Mouse (Mus musculus) intestine, postnatal 0 days (tissue): Measurements from ENCODE around the gene Samd1. TPM values are rescaled to one million over a fixed set of nuclear protein-coding genes. Genes with fewer than 3 reads are reported as not detected.
"Not testable (repeated sequence)": the region's sequence is repeated elsewhere in the genome, so short reads cannot be mapped to it uniquely, and the experiment has no call there.

Experiments
- ATAC-seq: fragments of 200-750 bp; cut with Nextera tagmentation; 2 replicates; pipeline ENCODE4 v1.8.0; 2017; ENCODE audit warnings: mild to moderate bottlenecking, moderate TSS enrichment, moderate library complexity
- H3K27ac ChIP-seq: fragments of 300-500 bp; sonication (generic); 2 replicates; pipeline ENCODE4 v1.5.1; 2014; ENCODE audit warnings: mild to moderate bottlenecking, low read depth, low read length, moderate library complexity
- H3K27me3 ChIP-seq: fragments of 300-500 bp; sonication (generic); replicated peaks from 2 replicates; pipeline ENCODE4 v1.6.1; 2014; ENCODE audit warnings: low read length, mixed read lengths; ENCODE audit not compliant: control insufficient read depth, insufficient read depth
- H3K36me3 ChIP-seq: fragments of 300-500 bp; sonication (generic); 2 replicates; pipeline ENCODE4 v1.6.1; 2014; ENCODE audit warnings: mild to moderate bottlenecking, moderate library complexity; ENCODE audit not compliant: control insufficient read depth, insufficient read depth
- H3K4me1 ChIP-seq: fragments of 300-500 bp; sonication (generic); replicated peaks from 2 replicates; pipeline ENCODE4 v1.6.1; 2014; ENCODE audit warnings: antibody characterized with exemption, low read length, mixed read lengths; ENCODE audit not compliant: control insufficient read depth, insufficient read depth
- H3K4me2 ChIP-seq: fragments of 300-500 bp; sonication (generic); replicated peaks from 2 replicates; pipeline ENCODE4 v1.6.1; 2014; ENCODE audit warnings: low read depth, mild to moderate bottlenecking, moderate library complexity
- H3K4me3 ChIP-seq: fragments of 300-500 bp; sonication (generic); 2 replicates; pipeline ENCODE4 v1.5.1; 2014; ENCODE audit warnings: low read depth, low read length
- H3K9ac ChIP-seq: fragments of 300-500 bp; sonication (generic); 2 replicates; pipeline ENCODE4 v1.6.1; 2014; ENCODE audit warnings: mild to moderate bottlenecking, low read depth, low read length
- H3K9me3 ChIP-seq: fragments of 300-500 bp; sonication (generic); 2 replicates; pipeline ENCODE4 v1.6.1; 2016; ENCODE audit warnings: mixed run types; ENCODE audit not compliant: control insufficient read depth
- CTCF ChIP-seq: sonication (generic); IDR thresholded peaks from 2 replicates; pipeline ENCODE4 v1.5.1; 2016; ENCODE audit warnings: low read depth, mild to moderate bottlenecking, control low read depth, antibody characterized with exemption, moderate library complexity
- WGBS: fragments of 180-500 bp; shearing (Covaris S2); extraction: QIAGEN DNeasy Blood & Tissue Kit; methylation state at CpG from one replicate; pipeline ENCODE4 v1.1.7; 2014; 5-methylcytosine and 5-hydroxymethylcytosine counted together
- polyA plus RNA-seq: library from polyadenylated mRNA; unstranded; fragments of >200 nt; fragmentation: Nextera tagmentation; extraction: Ambion mirVana; gene quantifications from 2 replicates; pipeline ENCODE4 v1.2.1, GENCODE M21; 2015

Gene Samd1
- polyA plus RNA-seq, 1 experiment from 2014 or later = 4.5 TPM

GRCm38 (mm10) chr8:83999825-84000224, 2.4 kb downstream of the Samd1 start:
- TF ChIP-seq CTCF = no peak
- H3K4me3 ChIP-seq = no peak overlapping the region
- H3K36me3 ChIP-seq = peaks cover 6% of the 10 kb centered on the region; the same call in 1 of the 2 replicates
- ATAC-seq = no peak
- no peaks in the 10 kb centered on the region for H3K9me3 ChIP-seq
- no peak overlapping the region for H3K4me2 ChIP-seq
- H3K27ac ChIP-seq = no peak overlapping the region
- 92% methylated on average over 2 of the region's 2 CpGs for WGBS
- no peaks in the 10 kb centered on the region for H3K27me3 ChIP-seq
- no peak overlapping the region for H3K9ac ChIP-seq
- peaks cover 4% of the 10 kb centered on the region; the same call in 1 of the 2 replicates for H3K4me1 ChIP-seq

- H3K4me3 ChIP-seq = no peak within 1 kb of the TSS
- peaks cover 4% of the 10 kb centered on the region; the same call in 1 of the 2 replicates for H3K4me1 ChIP-seq
- TF ChIP-seq CTCF = no peak
- WGBS = 62% methylated on average over 61 of the region's 61 CpGs
- H3K9me3 ChIP-seq = no peaks in the 10 kb centered on the region
- peaks cover 6% of the 10 kb centered on the region; the same call in 1 of the 2 replicates for H3K36me3 ChIP-seq
- no peaks in the 10 kb centered on the region for H3K27me3 ChIP-seq
- H3K27ac ChIP-seq = no peak within 1 kb of the TSS
- no peak within 1 kb of the TSS for H3K9ac ChIP-seq
- no peak for ATAC-seq
- no peak within 1 kb of the TSS for H3K4me2 ChIP-seq
These were observed 4.0 kb downstream of the Samd1 start, which contains the start of gene 1700067K01Rik for GRCm38 (mm10) chr8:84001281-84002000. Gene 1700067K01Rik, plus strand, starts transcription at chr8:84001502.

- 73% methylated on average over 12 of the region's 12 CpGs for WGBS
- ATAC-seq = no peak
- Histone ChIP-seq H3K27ac (no peak overlapping the region), H3K4me1 (peaks cover 4% of the 10 kb centered on the region; the same call in 1 of the 2 replicates), H3K27me3 (no peaks in the 10 kb centered on the region), H3K9me3 (no peaks in the 10 kb centered on the region), H3K4me2 (peak overlapping the region; percentile 21), H3K4me3 (no peak overlapping the region), H3K36me3 (peaks cover 6% of the 10 kb centered on the region; the same call in 1 of the 2 replicates), H3K9ac (no peak overlapping the region)
- TF ChIP-seq CTCF = no peak
These were observed 5.6 kb downstream of the Samd1 start for GRCm38 (mm10) chr8:84002957-84003611.

GRCm38 (mm10) chr8:84003612-84004246, 6.3 kb downstream of the Samd1 start:
- WGBS = 70% methylated on average over 6 of the region's 6 CpGs
- peak overlapping the region; percentile 51; the same call in 1 of the 2 replicates for H3K27ac ChIP-seq
- no peak for TF ChIP-seq CTCF
- H3K4me1 ChIP-seq = peaks cover 4% of the 10 kb centered on the region; the same call in 1 of the 2 replicates
- peaks cover 6% of the 10 kb centered on the region; the same call in 1 of the 2 replicates for H3K36me3 ChIP-seq
- H3K4me2 ChIP-seq = peak overlapping the region; percentile 93
- peak overlapping the region; percentile 55; the same call in 1 of the 2 replicates for H3K9ac ChIP-seq
- H3K27me3 ChIP-seq = no peaks in the 10 kb centered on the region
- no peaks in the 10 kb centered on the region for H3K9me3 ChIP-seq
- ATAC-seq = 0 out of 2 replicates have a peak, but pooled peaks have one; percentile 15
- H3K4me3 ChIP-seq = peak overlapping the region; percentile 54

- Histone ChIP-seq H3K4me2 (peak overlapping the region; percentile 93), H3K4me3 (peak overlapping the region; percentile 54), H3K9ac (peak overlapping the region; percentile 55), H3K27me3 (no peaks in the 10 kb centered on the region), H3K36me3 (peaks cover 6% of the 10 kb centered on the region; the same call in 1 of the 2 replicates), H3K27ac (peak overlapping the region; percentile 51), H3K4me1 (0 out of 2 replicates have a peak, but pooled peaks cover 4% of the 10 kb centered on the region), H3K9me3 (no peaks in the 10 kb centered on the region)
- ATAC-seq = peak; percentile 80
- under 1% methylated on average over 30 of the region's 30 CpGs for WGBS
- TF ChIP-seq CTCF = no peak
These were observed 7.2 kb downstream of the Samd1 start for GRCm38 (mm10) chr8:84004533-84005201.

GRCm38 (mm10) chr8:84005502-84005901, 8.0 kb downstream of the Samd1 start:
- H3K27ac ChIP-seq, ATAC-seq, H3K9me3 ChIP-seq, H3K36me3 ChIP-seq, H3K4me3 ChIP-seq, H3K27me3 ChIP-seq, H3K9ac ChIP-seq, H3K4me1 ChIP-seq: not testable (repeated sequence)
- peak overlapping the region; percentile 93; the same call in 1 of the 2 replicates for H3K4me2 ChIP-seq
- WGBS = 91% methylated on average over 7 of the region's 7 CpGs
